Mouse (Mus musculus) midbrain, postnatal 0 days (tissue): ENCODE measurements around the gene Tspan12. TPM values are rescaled to one million over a fixed set of nuclear protein-coding genes. Genes with fewer than 3 reads are reported as not detected.
A peak's percentile ranks its signal among the peaks of the same experiment; 100 is the strongest.
"Not testable (repeated sequence)": the region's sequence is repeated elsewhere in the genome, so short reads cannot be mapped to it uniquely, and the experiment has no call there.

ENCODE experiments used
- ATAC-seq: fragments of 200-750 bp; cut with Nextera tagmentation; 2 replicates; pipeline ENCODE4 v1.8.0; 2017; ENCODE audit warnings: moderate number of reproducible peaks, mild to moderate bottlenecking, moderate TSS enrichment, moderate library complexity; ENCODE audit not compliant: low FRiP score
- DNase-seq: peaks from one replicate; pipeline ENCODE4 v3.0.0-alpha.2; 2015; ENCODE audit warnings: low spot score
- H3K27ac ChIP-seq: fragments of 300-500 bp; sonication (generic); 2 replicates; pipeline ENCODE4 v1.5.1; 2014; ENCODE audit warnings: low read depth, mild to moderate bottlenecking, low read length, mixed read lengths
- H3K27me3 ChIP-seq: fragments of 300-500 bp; sonication (generic); 2 replicates; pipeline ENCODE4 v1.6.1; 2014; ENCODE audit warnings: low read length, control low read depth, mixed read lengths; ENCODE audit not compliant: insufficient read depth
- H3K36me3 ChIP-seq: fragments of 300-500 bp; sonication (generic); 2 replicates; pipeline ENCODE4 v1.6.1; 2014; ENCODE audit warnings: low read length, control low read depth, mixed read lengths; ENCODE audit not compliant: insufficient read depth
- H3K4me1 ChIP-seq: fragments of 300-500 bp; sonication (generic); 2 replicates; pipeline ENCODE4 v1.6.1; 2014; ENCODE audit warnings: mild to moderate bottlenecking, control low read depth, antibody characterized with exemption, low read length, mixed read lengths; ENCODE audit not compliant: insufficient read depth
- H3K4me2 ChIP-seq: fragments of 300-500 bp; sonication (generic); 2 replicates; pipeline ENCODE4 v1.6.1; 2014; ENCODE audit warnings: low read depth, mild to moderate bottlenecking, low read length, mixed read lengths; ENCODE audit not compliant: poor library complexity, severe bottlenecking
- H3K4me3 ChIP-seq: fragments of 300-500 bp; sonication (generic); 2 replicates; pipeline ENCODE4 v1.5.1; 2014; ENCODE audit warnings: low read depth, mild to moderate bottlenecking, low read length, moderate library complexity
- H3K9ac ChIP-seq: fragments of 300-500 bp; sonication (generic); replicated peaks from 2 replicates; pipeline ENCODE4 v1.6.1; 2014; ENCODE audit warnings: mild to moderate bottlenecking, low read length, moderate library complexity, mixed read lengths; ENCODE audit not compliant: poor library complexity, severe bottlenecking
- H3K9me3 ChIP-seq: fragments of 300-500 bp; sonication (generic); 2 replicates; pipeline ENCODE4 v1.6.1; 2016; ENCODE audit warnings: low read length, control low read depth
- CTCF ChIP-seq: IDR thresholded peaks from 2 replicates; pipeline ENCODE4 v1.5.1; 2016; ENCODE audit warnings: antibody characterized with exemption, mild to moderate bottlenecking
- WGBS: fragments of 180-500 bp; shearing (Covaris S2); extraction: QIAGEN DNeasy Blood & Tissue Kit; methylation state at CpG from one replicate; pipeline ENCODE4 v1.1.7; 2014; 5-methylcytosine and 5-hydroxymethylcytosine counted together
- polyA plus RNA-seq: library from polyadenylated mRNA; unstranded; fragments of >200 nt; fragmentation: Nextera tagmentation; extraction: Ambion mirVana; gene quantifications from 2 replicates; pipeline ENCODE4 v1.2.1, GENCODE M21; 2015
- total RNA-seq: library from RNA; depleted of rRNA; stranded (reverse); fragments of >200 nt; gene quantifications from 2 replicates; pipeline ENCODE4 v1.2.3, GENCODE M21; 2014; rRNA removed

Tspan12 gene
- total RNA-seq (22.5 and 30.2 TPM in 2 replicates), polyA plus RNA-seq (50.0 and 54.7 TPM in 2 replicates)

GRCm38 (mm10) chr6:21852344-21852785 is at the start of gene Tspan12:
Gene Tspan12 (minus strand): TSS chr6:21852515.
- H3K4me3 ChIP-seq: peak within 1 kb of the TSS; percentile 63
- ATAC-seq (no peak), DNase-seq (no peak)
- H3K9ac ChIP-seq: peak within 1 kb of the TSS; percentile 62
- H3K27ac ChIP-seq: peak within 1 kb of the TSS; percentile 58
- peaks cover 3% of the 10 kb centered on the region; the same call in 1 of the 2 replicates for H3K4me1 ChIP-seq
- under 1% methylated on average over 13 of the region's 13 CpGs for WGBS
- H3K27me3 ChIP-seq: no peaks in the 10 kb centered on the region
- peak within 1 kb of the TSS; percentile 62 for H3K4me2 ChIP-seq
- no peaks in the 10 kb centered on the region for H3K9me3 ChIP-seq
- TF ChIP-seq CTCF: no peak
- no peaks in the 10 kb centered on the region for H3K36me3 ChIP-seq

- WGBS: 70% methylated on average over 7 of the region's 7 CpGs
- Histone ChIP-seq H3K9me3 (no peaks in the 10 kb centered on the region), H3K27ac (no peak overlapping the region), H3K4me2 (no peak overlapping the region), H3K4me3 (no peak overlapping the region), H3K27me3 (no peaks in the 10 kb centered on the region), H3K9ac (no peak overlapping the region), H3K4me1 (no peaks in the 10 kb centered on the region), H3K36me3 (no peaks in the 10 kb centered on the region)
- peak; percentile 76 for DNase-seq
- no peak for TF ChIP-seq CTCF
- no peak; the same call in 1 of the 2 replicates for ATAC-seq
These were observed 42.1 kb upstream of the Tspan12 start for GRCm38 (mm10) chr6:21894451-21894850.

- Histone ChIP-seq H3K4me3 (no peak overlapping the region), H3K27me3 (no peaks in the 10 kb centered on the region), H3K9ac (no peak overlapping the region), H3K4me1 (no peaks in the 10 kb centered on the region), H3K27ac (no peak overlapping the region), H3K4me2 (no peak overlapping the region), H3K9me3 (no peaks in the 10 kb centered on the region), H3K36me3 (no peaks in the 10 kb centered on the region)
- TF ChIP-seq CTCF: no peak
- DNase-seq (no peak), ATAC-seq (no peak)
- 89% methylated on average over 2 of the region's 2 CpGs for WGBS
These were observed 36.8 kb upstream of the Tspan12 start for GRCm38 (mm10) chr6:21889101-21889500.

DNA sequence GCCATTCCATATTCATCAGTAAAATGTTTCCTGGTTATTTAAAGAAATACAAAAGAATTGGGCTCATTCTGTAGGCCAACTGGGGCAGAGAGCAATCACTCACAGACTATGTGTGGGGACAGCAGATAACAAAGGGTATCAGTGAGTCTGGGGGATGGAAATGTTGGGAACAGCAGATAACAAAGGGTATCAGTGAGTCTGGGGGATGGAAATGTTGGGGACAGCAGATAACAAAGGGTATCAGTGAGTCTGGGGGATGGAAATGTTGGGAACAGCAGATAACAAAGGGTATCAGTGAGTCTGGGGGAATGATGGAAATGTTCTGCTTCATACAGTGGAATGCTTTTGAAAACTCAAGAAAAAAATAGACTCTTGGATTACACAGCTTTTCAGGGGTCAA is 35.7 kb upstream of the Tspan12 start:
- H3K4me3 ChIP-seq, H3K27me3 ChIP-seq, H3K36me3 ChIP-seq, H3K4me2 ChIP-seq, H3K9ac ChIP-seq, H3K4me1 ChIP-seq, ATAC-seq, H3K27ac ChIP-seq, DNase-seq, H3K9me3 ChIP-seq: not testable (repeated sequence)

DNA sequence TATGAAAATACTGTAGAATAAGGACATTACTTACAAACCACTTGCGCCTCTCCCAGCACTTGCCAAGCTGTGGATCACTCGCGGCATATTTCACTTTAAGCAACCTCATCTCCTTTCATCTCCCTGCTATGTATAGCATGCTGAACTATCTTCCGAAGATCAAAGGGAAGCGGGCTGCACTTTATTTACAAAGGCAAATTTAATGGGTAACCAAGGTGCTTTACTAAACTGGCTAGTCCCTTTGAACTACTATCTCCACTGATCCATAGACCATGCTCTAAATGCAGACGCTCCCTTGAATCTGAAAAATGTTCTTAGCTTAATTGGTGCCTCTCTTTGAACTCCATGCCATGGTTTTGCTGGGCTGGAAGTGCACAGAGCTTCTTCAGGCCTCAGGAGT is 27.2 kb upstream of the Tspan12 start:
- H3K9ac ChIP-seq: no peak overlapping the region
- no peak for TF ChIP-seq CTCF
- H3K4me2 ChIP-seq: no peak overlapping the region
- no peaks in the 10 kb centered on the region for H3K27me3 ChIP-seq
- H3K36me3 ChIP-seq: no peaks in the 10 kb centered on the region
- no peak overlapping the region for H3K4me3 ChIP-seq
- H3K9me3 ChIP-seq: no peaks in the 10 kb centered on the region
- DNase-seq (no peak), ATAC-seq (no peak)
- no peak overlapping the region for H3K27ac ChIP-seq
- no peaks in the 10 kb centered on the region for H3K4me1 ChIP-seq
- 61% methylated on average over 6 of the region's 6 CpGs for WGBS

GRCm38 (mm10) chr6:21867310-21867709 is 15.0 kb upstream of the Tspan12 start:
- ATAC-seq (no peak), DNase-seq (peak; percentile 9)
- H3K27me3 ChIP-seq: no peaks in the 10 kb centered on the region
- no peaks in the 10 kb centered on the region for H3K4me1 ChIP-seq
- TF ChIP-seq CTCF: no peak
- H3K9me3 ChIP-seq: no peaks in the 10 kb centered on the region
- no peak overlapping the region for H3K4me2 ChIP-seq
- H3K27ac ChIP-seq: no peak overlapping the region
- H3K9ac ChIP-seq: no peak overlapping the region
- 43% methylated on average over 1 of the region's 1 CpGs for WGBS
- H3K4me3 ChIP-seq: no peak overlapping the region
- H3K36me3 ChIP-seq: no peaks in the 10 kb centered on the region
